Mouse (Mus musculus) retina, embryonic 14.5 days (tissue): ENCODE measurements around the gene Gas7.
A peak's percentile ranks its signal among the peaks of the same experiment; 100 is the strongest.

Experiments used
- DNase-seq: peaks from one replicate; pipeline ENCODE4 v3.0.0-alpha.2; 2015; ENCODE audit warnings: low spot score

The Gas7 gene

DNA sequence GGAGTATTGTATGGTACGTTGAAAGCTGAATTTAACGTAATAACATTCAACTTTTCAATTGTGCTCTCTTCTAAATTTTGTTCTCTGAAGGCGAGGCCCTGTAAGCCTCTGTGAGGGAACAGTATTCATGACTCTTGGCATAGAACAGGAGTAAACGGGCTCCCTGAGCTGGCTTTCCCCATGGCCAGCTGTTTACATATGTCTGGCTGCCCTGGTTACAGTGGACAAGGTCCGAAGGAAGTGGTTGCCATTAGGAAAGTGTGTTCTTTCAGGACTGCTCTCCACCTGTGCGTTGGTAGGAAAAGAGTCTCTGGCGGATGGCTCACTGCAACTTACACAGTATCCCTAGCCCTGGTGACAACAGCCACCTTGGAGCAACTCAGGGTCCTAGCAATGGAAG is 171.9 kb downstream of the Gas7 start:
- DNase-seq, result no peak

DNA sequence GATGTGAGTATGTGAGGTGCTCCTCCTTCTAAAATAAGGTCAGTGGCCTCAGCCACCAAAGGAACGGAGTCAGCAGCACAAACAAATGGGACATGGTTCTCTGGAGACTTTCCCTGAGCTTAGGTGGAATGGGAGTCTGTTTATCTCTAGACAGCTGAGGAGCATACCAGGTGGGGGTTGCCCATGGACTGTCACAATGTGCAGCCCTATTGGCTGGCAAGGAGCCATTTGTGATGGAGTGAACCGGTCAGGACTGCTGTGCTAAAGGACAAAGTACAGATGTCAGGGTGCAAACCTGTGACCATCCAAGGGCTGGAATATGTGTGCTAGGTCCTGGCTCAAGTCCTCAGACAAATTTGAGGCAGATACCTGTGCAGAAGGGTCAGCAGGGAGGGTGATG is 173.3 kb downstream of the Gas7 start:
- DNase-seq, result no peak

DNA sequence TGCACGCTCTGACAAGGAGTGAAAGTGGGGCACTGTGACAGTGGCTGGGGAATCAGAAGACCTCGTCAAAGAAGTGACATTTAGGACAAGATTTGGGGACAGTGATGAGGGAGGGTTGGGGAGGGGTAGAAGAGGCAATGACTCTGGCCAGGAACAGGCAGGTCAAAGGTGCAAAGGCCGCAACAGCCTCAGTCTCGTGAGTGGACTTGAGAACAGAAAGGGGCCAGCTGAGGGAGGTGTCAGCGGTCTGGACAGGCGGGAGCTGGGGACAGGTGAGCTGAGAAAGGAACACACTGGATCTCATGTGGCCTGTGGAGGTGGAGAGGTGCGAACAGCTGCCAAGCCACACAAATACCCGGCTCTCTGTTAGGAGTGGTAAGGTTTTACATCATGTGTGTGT is 177.7 kb downstream of the Gas7 start:
- no peak for DNase-seq

- no peak for DNase-seq
Observed at GRCm38 (mm10) chr11:67633620-67634229, 178.5 kb downstream of the Gas7 start.

DNA sequence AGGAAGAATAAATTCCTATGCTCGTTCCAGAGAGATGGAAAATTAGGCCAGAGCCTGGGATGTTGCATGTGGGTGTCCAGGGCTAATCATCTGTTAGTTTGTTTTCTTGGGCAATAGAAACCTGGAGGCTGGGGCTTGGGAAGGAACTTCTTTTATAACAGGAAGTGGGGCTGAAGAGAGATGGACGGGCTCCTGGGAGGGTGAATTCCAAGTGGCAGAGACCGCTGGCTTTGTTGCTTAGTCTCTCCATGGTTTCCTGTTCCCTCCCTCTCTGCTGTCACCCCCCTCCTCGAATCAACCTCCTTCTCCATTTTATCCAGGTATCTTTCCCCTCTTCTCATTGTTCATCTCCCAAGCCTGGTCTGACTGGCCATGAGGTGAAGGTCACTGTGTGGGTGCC is 181.0 kb downstream of the Gas7 start:
- DNase-seq, result no peak

- DNase-seq, result peak; percentile 54
Observed at GRCm38 (mm10) chr11:67636905-67637586, 181.8 kb downstream of the Gas7 start.

DNA sequence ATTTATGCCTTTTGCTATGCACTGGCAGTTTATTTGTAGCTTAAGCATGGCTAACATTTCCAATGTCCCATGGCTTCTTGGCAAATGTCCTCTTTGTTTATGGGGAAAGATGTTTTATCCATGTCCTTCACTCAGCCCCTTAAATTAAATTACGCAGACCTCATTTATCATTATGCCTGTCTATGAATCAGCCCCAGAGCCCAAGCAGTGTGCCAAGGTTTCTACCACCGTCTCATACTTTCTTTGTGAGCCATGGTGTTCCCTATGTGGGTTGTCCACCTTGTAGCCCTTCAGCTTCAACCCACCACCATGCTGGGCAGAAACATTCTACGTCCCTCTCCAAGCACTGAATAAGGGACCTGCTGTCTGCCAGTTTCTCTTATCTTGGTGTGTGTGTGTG is 183.2 kb downstream of the Gas7 start:
- DNase-seq, result no peak

DNA sequence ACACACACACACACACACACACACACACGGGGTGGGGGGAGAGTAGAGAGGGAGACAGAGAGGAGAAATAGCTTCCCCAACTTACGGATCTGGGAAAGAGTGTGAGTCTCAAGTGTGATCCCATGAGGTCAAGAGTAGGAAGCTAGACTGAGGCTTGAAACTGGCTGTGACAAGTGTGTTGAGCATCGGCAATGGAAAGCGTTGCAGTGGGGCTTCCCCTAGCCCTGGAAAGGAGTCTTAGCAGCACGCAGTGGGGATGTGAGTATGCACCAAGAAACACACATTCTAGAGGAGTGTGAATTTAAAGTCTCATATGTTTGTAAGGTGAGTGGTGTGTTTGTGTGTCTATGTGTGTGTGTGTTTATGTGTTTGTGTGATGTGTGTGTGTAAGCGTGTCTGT is 185.1 kb downstream of the Gas7 start:
- DNase-seq, result no peak

- no peak for DNase-seq
Observed at GRCm38 (mm10) chr11:67642421-67642820, 187.2 kb downstream of the Gas7 start.

- DNase-seq, result no peak
Observed at GRCm38 (mm10) chr11:67642835-67643234, 187.6 kb downstream of the Gas7 start.

GRCm38 (mm10) chr11:67643465-67643864 is 188.2 kb downstream of the Gas7 start:
- no peak for DNase-seq

DNA sequence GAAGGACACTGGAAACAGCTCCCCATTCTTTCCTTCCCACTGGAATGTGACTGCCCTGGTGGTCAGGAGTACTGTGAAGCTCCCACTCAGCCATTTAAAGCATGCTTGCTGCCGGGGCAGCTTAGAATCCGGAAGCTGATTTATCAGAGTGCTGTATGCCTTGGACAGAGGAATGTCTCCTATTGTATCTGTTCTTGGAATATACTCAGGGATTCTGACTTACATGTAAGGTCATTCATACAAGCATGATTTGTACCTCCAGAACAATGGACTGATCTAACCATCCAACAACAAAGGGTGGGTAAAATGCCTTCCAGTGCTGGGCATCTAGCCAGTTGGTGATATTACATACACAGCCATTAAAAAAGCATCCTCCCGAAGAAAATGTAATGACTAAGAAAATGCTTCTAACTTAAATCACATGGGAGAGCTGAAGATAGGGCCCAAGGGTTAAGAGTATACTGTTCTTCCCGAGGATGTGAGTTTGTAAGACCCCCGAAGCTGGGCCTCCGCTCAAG is 189.5 kb downstream of the Gas7 start:
- no peak for DNase-seq

GRCm38 (mm10) chr11:67647745-67648144 is 192.5 kb downstream of the Gas7 start:
- DNase-seq, result peak; percentile 91

- no peak for DNase-seq
Observed at GRCm38 (mm10) chr11:67648651-67649407, 193.6 kb downstream of the Gas7 start.

DNA sequence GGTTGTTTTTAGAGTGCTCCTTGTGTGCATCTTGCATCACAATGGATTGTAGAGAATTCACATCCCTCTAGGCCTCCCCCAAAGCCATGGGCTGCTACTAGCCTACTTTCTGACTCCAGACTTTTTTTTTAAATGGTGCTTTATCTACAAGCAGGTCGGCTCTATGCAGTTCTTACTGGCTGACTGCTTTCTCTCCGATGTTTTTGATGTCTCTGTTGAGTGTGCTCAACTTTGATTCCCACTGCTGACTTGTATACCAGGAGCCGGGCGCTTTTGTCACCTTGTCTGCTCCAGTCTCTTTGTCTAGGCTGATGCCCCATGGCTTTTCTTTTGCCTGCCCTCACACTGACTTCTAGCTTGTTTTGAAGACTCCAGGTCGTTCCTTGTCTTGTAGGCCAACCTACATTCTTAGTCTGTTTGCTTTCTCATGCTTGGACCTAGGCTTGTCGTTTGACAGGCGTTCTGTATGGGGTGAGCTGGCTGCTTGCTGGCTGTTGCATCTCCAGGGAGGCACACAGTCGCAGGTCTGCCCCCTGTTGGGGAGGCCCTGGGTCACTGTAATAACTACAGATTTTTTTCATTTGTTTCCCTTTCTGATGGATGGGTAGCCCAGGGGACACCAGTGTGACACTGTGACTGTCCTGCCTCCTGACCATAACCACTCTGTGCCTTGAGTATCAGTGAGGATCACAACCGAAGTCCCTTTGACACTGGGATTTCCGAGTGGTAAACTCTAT is 194.9 kb downstream of the Gas7 start:
- no peak for DNase-seq

GRCm38 (mm10) chr11:67651731-67652130 is 196.5 kb downstream of the Gas7 start:
- no peak for DNase-seq

DNA sequence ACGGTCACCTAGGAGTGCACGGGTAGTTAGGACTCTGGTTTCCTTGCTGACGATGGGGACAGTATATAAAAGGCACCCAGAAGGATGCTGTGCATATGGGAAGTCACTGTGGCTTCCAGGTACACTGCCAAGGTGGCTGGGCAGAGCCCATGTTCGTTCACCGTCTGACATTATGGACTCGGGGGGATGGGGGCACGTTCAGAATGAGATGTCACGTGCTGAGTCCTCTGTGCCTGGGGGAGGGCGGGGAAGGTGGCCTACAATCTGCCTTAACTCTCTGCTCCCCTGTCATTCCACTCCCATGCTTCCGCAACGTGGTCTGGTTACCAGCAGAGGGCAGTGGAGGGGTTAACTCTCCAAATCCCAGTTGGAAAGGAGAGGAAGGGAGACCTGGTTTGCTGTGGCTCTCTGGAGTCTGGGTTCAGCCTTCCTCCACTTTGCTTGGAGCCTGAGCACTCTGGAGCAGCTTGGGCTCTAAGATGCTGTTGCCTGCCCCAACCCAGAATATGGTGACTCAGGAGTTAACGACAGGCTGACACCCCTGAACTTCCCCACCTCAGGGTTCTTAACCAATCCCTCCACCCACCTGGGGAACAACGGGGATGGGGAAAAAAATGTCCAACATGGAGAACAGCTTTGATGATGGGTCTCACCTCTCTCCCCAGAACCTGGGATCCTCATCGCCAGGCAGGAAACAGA is 197.1 kb downstream of the Gas7 start:
- DNase-seq, result peak; percentile 84

DNA sequence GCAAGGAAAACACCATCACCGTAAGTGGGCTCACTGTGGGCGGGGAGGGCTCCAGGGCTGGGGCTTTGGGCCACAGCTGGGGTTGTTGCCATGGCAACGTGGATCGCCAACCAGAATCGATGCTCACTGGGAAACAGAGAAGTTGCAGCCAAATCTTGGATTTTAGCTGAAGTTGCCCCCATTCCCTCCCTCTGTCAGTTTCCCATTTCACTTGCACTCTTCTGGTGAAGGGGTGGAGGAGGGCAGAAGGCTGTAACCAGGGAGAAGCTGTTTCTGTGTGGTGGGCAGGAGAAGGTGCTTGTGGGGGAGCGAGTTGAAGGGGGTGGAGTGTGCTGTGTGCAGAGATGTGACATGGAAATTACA is 197.6 kb downstream of the Gas7 start:
- peak; percentile 56 for DNase-seq

- no peak for DNase-seq
Observed at GRCm38 (mm10) chr11:67653521-67654090, 198.4 kb downstream of the Gas7 start.

- DNase-seq, result no peak
Observed at GRCm38 (mm10) chr11:67654514-67654913, 199.3 kb downstream of the Gas7 start.

DNA sequence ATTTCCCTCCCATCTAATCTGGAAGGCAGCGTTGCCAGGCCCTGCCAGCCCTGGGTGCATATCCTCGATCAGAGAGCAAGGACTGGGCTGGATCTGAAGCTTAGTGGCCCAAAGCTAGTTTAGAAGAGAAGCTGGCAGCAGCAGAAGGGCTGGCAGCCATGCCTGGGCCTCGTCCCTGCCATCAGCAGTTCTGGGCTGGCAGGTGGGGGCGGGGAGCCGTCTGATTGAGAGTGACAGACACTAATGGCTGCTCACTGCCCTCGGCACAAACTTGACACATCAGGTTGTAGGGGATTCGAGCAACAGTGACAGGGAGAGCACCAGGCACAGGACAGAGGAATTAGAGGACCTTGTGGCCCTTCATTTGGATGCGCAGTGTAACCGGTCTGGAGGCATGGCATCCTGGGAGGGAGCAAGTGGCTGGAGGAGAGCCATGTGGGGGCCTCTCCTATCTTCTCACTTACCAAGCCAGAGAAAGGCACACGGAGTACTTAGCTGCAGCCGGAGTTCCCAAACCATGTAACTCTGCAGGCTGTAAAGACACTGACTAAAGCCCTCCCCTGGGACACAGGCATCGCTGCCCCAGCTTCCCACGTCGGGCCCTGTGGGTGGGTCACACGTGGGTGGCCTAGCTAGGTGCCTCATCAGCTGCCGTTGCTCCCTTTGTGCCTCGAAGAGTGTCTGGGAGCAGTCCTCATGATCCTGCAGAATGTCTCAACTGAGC is 200.2 kb downstream of the Gas7 start:
- no peak for DNase-seq
